Mouse (Mus musculus) v-Abl transformed pro-B cells (cell line): ENCODE results near the gene Mfap1a.
"Not testable (repeated sequence)": the region's sequence is repeated elsewhere in the genome, so short reads cannot be mapped to it uniquely, and the experiment has no call there.

Source experiments
- in situ Hi-C, 2 experiments: fragments of 400-800 bp; cut with MboI; formaldehyde crosslinking; loops; one replicate each; pipeline ENCODE4 v1.15.1; 2025; ENCODE audit not compliant: unreplicated experiment in 2 of 2

The Mfap1a gene

GRCm38 (mm10) chr2:121505942-121506882 lies at the start of gene Mfap1a, which contains the start of gene Wdr76:
Gene Mfap1a, minus strand, starts transcription at chr2:121506665.
Gene Wdr76, plus strand, starts transcription at chr2:121506723.
- in situ Hi-C loops: not testable (repeated sequence)

GRCm38 (mm10) chr2:121551271-121551670 lies 44.8 kb upstream of the Mfap1a start:
- in situ Hi-C loops: loop anchor here in 1 of 2 experiments (25.0 kb wide), 1 partner anchor 461 kb away; no protein-coding TSS in a partner anchor

GRCm38 (mm10) chr2:121549630-121550029 lies 43.2 kb upstream of the Mfap1a start:
- in situ Hi-C loops: loop anchor here in 1 of 2 experiments (25.0 kb wide), 1 partner anchor 463 kb away; no protein-coding TSS in a partner anchor

GRCm38 (mm10) chr2:121544829-121545228 lies 38.4 kb upstream of the Mfap1a start:
- in situ Hi-C loops: no loop called here

- in situ Hi-C loops: no loop called here
Measured at GRCm38 (mm10) chr2:121525056-121525455, 18.6 kb upstream of the Mfap1a start.

- in situ Hi-C loops: not testable (repeated sequence)
Measured at GRCm38 (mm10) chr2:121522830-121523229, 16.4 kb upstream of the Mfap1a start.

- in situ Hi-C loops: no loop called here
Measured at GRCm38 (mm10) chr2:121522006-121522405, 15.5 kb upstream of the Mfap1a start.

GRCm38 (mm10) chr2:121518711-121519110 lies 12.2 kb upstream of the Mfap1a start:
- in situ Hi-C loops: not testable (repeated sequence)

- in situ Hi-C loops: no loop called here
Measured at GRCm38 (mm10) chr2:121518106-121518505, 11.6 kb upstream of the Mfap1a start.

- in situ Hi-C loops: no loop called here
Measured at GRCm38 (mm10) chr2:121514211-121514610, 7.7 kb upstream of the Mfap1a start.

GRCm38 (mm10) chr2:121512991-121513765 lies 6.7 kb upstream of the Mfap1a start:
- in situ Hi-C loops: not testable (repeated sequence)

GRCm38 (mm10) chr2:121511401-121511800 lies 4.9 kb upstream of the Mfap1a start:
- in situ Hi-C loops: no loop called here

GRCm38 (mm10) chr2:121509584-121509983 lies 3.1 kb upstream of the Mfap1a start:
- in situ Hi-C loops: no loop called here

GRCm38 (mm10) chr2:121507951-121508330 lies 1.5 kb upstream of the Mfap1a start:
- in situ Hi-C loops: no loop called here

- in situ Hi-C loops: no loop called here
Measured at GRCm38 (mm10) chr2:121507173-121507950, 897 bp upstream of the Mfap1a start.

GRCm38 (mm10) chr2:121501550-121501949 lies 4.9 kb downstream of the Mfap1a start:
- in situ Hi-C loops: not testable (repeated sequence)

- in situ Hi-C loops: loop anchor here (5.0 kb wide), 1 partner anchor 77 kb away; no protein-coding TSS in a partner anchor
Measured at GRCm38 (mm10) chr2:121484403-121484802, 22.1 kb downstream of the Mfap1a start.

GRCm38 (mm10) chr2:121483576-121483975 lies 22.9 kb downstream of the Mfap1a start:
- in situ Hi-C loops: loop anchor here (5.0 kb wide), 1 partner anchor 76 kb away; no protein-coding TSS in a partner anchor

- in situ Hi-C loops: loop anchor here (5.0 kb wide), 1 partner anchor 74 kb away; no protein-coding TSS in a partner anchor
Measured at GRCm38 (mm10) chr2:121480916-121481315, 25.5 kb downstream of the Mfap1a start.

GRCm38 (mm10) chr2:121480498-121480897 lies 26.0 kb downstream of the Mfap1a start:
- in situ Hi-C loops: loop anchor here (5.0 kb wide), 1 partner anchor 73 kb away; no protein-coding TSS in a partner anchor
